Mouse (Mus musculus): ENCODE results near the gene Tubg1.

DNA sequence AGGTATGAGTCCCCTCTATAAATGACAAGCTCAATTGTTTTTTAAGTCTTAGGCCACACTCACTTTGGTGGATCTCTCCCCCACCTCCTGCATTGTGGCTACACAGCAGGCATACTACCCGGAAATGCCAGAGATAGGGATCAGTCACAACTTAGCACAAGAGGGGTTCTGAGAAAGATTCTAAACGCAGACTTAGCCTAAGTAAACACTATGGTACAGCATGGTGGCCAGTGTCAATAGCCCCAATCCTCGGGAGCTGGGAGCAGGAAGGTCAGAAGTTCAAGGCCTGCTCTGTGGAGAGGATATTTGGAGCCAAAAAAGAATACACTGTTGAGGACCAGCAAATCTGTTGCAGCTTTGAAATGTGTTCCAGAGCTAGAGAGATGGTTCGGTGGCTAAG, 1.6 kb upstream of the Tubg1 start:
- TF ChIP-seq CTCF (conservative IDR thresholded peaks at IDR 0.05; ENCODE audit: insufficient read depth, insufficient read length, low read depth, low read length) (no peak), POLR2A (IDR thresholded peaks at IDR 0.05; ENCODE audit: low read depth, low read length) (no peak)
